Mouse (Mus musculus) myocyte (in vitro differentiated cells): ENCODE measurements around the gene Gtse1.

Experiments
- CEBPB ChIP-seq: IDR thresholded peaks from 2 replicates; pipeline ENCODE4 v1.6.1; 2011; ENCODE audit warnings: mild to moderate bottlenecking, moderate library complexity; ENCODE audit not compliant: poor library complexity, insufficient read depth, severe bottlenecking
- E2F4 ChIP-seq: IDR thresholded peaks from one replicate; pipeline ENCODE4 v1.6.1; 2011; ENCODE audit warnings: mild to moderate bottlenecking, control low read depth, moderate library complexity; ENCODE audit not compliant: insufficient read depth
- MAX ChIP-seq: IDR thresholded peaks from one replicate; pipeline ENCODE4 v1.6.1; 2011; ENCODE audit warnings: low read depth, mild to moderate bottlenecking, control low read depth
- MYOG ChIP-seq, 3 experiments: IDR thresholded peaks; one replicate each; pipeline ENCODE4 v1.6.1; 2011; ENCODE audit warnings: control low read depth in 2 of 3, low read depth in 2 of 3, mild to moderate bottlenecking in 2 of 3; ENCODE audit not compliant: insufficient read length in 2 of 3, control insufficient read depth in 1 of 3, insufficient read depth in 1 of 3
- POLR2A ChIP-seq: IDR thresholded peaks from one replicate; pipeline ENCODE4 v1.6.1; 2011; ENCODE audit warnings: low read depth, mild to moderate bottlenecking, control low read depth, moderate library complexity; ENCODE audit not compliant: insufficient read length
- POLR2AphosphoS2 ChIP-seq: IDR thresholded peaks from one replicate; pipeline ENCODE4 v1.6.1; 2011; ENCODE audit warnings: low read depth, control low read depth; ENCODE audit not compliant: insufficient read length
- SRF ChIP-seq: IDR thresholded peaks from one replicate; pipeline ENCODE4 v1.6.1; 2011; ENCODE audit warnings: low read depth; ENCODE audit not compliant: control insufficient read depth, insufficient read length
- TCF12 ChIP-seq: IDR thresholded peaks from one replicate; pipeline ENCODE4 v1.6.1; 2011; ENCODE audit warnings: mild to moderate bottlenecking, control low read depth; ENCODE audit not compliant: poor library complexity, insufficient read depth, severe bottlenecking
- TCF3 ChIP-seq: IDR thresholded peaks from one replicate; pipeline ENCODE4 v1.6.1; 2011; ENCODE audit warnings: low read depth, control low read depth; ENCODE audit not compliant: insufficient read length

DNA sequence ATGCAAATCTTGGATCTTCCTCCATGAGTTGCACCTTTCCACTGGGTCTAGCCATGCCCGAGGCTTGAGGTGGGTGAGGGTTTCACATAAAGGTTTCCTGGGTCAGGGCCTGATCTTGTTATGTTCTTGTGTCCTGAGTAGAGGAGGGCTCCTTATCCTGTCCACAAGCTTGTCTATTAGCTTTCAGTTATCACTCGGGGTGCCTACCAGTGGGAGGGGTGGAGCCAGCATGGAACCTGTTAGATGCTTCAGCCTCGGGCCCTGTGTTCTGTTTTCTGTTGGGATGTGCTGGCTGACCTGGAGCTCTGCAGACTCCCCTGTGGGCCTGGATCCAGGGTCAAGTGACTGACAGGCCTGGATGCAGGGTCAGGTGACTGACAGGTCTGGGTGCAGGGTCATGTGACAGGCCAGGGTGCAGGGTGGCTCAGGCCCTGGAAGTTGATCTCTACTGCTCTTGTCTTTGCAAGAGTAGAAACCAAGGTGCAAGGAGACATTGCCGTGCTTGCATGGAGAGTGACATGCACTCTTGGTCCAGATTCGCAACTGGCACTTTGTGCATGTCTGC lies 17.7 kb upstream of the Gtse1 start:
- TF ChIP-seq TCF12 = no peak
- TF ChIP-seq MYOG (IDR thresholded peaks at IDR 0.05; ENCODE audit: control insufficient read depth in 1 of 3, insufficient read depth in 1 of 3, insufficient read length in 2 of 3, low read depth in 2 of 3) = no peak
- TF ChIP-seq POLR2A = no peak
- TF ChIP-seq MAX = no peak
- no peak for TF ChIP-seq SRF
- no peak for TF ChIP-seq CEBPB
- no peak for TF ChIP-seq E2F4
- no peak for TF ChIP-seq POLR2AphosphoS2
- no peak for TF ChIP-seq TCF3
